Mouse (Mus musculus) kidney, embryonic 14.5 days (tissue): ENCODE results near the gene Camta1. TPM values are rescaled to one million over a fixed set of nuclear protein-coding genes. Genes with fewer than 3 reads are reported as not detected.
A peak's percentile ranks its signal among the peaks of the same experiment; 100 is the strongest.

Experiments
- ATAC-seq: fragments of 200-750 bp; cut with Nextera tagmentation; 2 replicates; pipeline ENCODE4 v1.8.0; 2017; ENCODE audit warnings: moderate number of reproducible peaks, mild to moderate bottlenecking, moderate TSS enrichment, moderate library complexity; ENCODE audit not compliant: low FRiP score, low TSS enrichment
- H3K27ac ChIP-seq: fragments of 300-500 bp; sonication (generic); 2 replicates; pipeline ENCODE4 v1.5.1; 2014; ENCODE audit warnings: low read depth, mild to moderate bottlenecking, low read length, moderate library complexity, mixed read lengths
- H3K27me3 ChIP-seq: fragments of 300-500 bp; sonication (generic); 2 replicates; pipeline ENCODE4 v1.6.1; 2014; ENCODE audit warnings: mild to moderate bottlenecking, low read length; ENCODE audit not compliant: control insufficient read depth, insufficient read depth
- H3K36me3 ChIP-seq: fragments of 300-500 bp; sonication (generic); 2 replicates; pipeline ENCODE4 v1.6.1; 2014; ENCODE audit warnings: low read length, mixed read lengths; ENCODE audit not compliant: control insufficient read depth, insufficient read depth
- H3K4me1 ChIP-seq: fragments of 300-500 bp; sonication (generic); 2 replicates; pipeline ENCODE4 v1.6.1; 2014; ENCODE audit warnings: low read length, mixed read lengths; ENCODE audit not compliant: control insufficient read depth, insufficient read depth
- H3K4me2 ChIP-seq: fragments of 300-500 bp; sonication (generic); replicated peaks from 2 replicates; pipeline ENCODE4 v1.6.1; 2014; ENCODE audit warnings: low read depth, mild to moderate bottlenecking, low read length
- H3K4me3 ChIP-seq: fragments of 300-500 bp; sonication (generic); 2 replicates; pipeline ENCODE4 v1.5.1; 2014; ENCODE audit warnings: mild to moderate bottlenecking, low read length
- H3K9ac ChIP-seq: fragments of 300-500 bp; sonication (generic); 2 replicates; pipeline ENCODE4 v1.6.1; 2014; ENCODE audit warnings: low read depth, mild to moderate bottlenecking, low read length, moderate library complexity
- H3K9me3 ChIP-seq: fragments of 300-500 bp; sonication (generic); 2 replicates; pipeline ENCODE4 v1.6.1; 2016; ENCODE audit warnings: low read length; ENCODE audit not compliant: control insufficient read depth
- WGBS: fragments of 180-500 bp; shearing (Covaris S2); extraction: QIAGEN DNeasy Blood & Tissue Kit; methylation state at CpG from one replicate; pipeline ENCODE4 v1.1.7; 2014; 5-methylcytosine and 5-hydroxymethylcytosine counted together
- polyA plus RNA-seq: library from polyadenylated mRNA; unstranded; fragments of >200 nt; fragmentation: Nextera tagmentation; extraction: Ambion mirVana; gene quantifications from 2 replicates; pipeline ENCODE4 v1.2.1, GENCODE M21; 2014

Camta1 gene
- polyA plus RNA-seq, 1 experiment from 2014 or later, result 107 TPM

DNA sequence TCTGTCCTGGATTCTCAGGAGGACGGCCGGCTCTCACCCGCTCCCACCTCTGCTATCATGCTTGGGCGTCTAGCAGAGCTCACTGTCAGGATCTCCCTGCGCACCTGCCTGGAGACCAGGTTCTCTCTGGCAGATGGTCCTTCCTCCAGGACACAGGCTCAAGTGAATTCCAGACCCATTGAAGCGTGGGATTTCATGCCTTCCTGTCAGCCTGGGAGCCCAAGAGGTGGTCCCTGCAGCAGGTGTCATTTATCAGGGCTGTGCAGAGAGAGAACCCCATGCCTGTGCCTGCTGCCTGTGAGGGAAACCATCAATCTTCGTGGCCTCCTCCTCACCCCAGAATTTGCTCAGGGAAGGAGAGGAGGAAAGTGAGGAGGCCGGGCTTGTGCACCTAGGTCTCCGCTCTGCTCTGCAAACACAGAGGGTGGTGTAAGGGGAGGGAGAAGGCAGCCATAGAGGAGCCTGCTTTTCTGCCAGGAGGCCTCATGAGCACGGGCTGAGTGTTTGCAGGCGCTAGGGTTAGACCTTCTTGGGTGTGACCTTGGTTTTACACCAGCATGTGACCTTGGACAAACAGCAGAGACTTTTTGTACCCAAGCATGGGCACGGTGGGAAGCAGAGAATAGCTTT lies 551.5 kb downstream of the Camta1 start:
- 11% methylated on average over 12 of the region's 12 CpGs for WGBS
- H3K4me1 ChIP-seq, result peaks cover 24% of the 10 kb centered on the region
- H3K27me3 ChIP-seq, result no peaks in the 10 kb centered on the region
- peak; percentile 89 for ATAC-seq
- H3K9ac ChIP-seq, result no peak overlapping the region
- peak overlapping the region; percentile 76 for H3K27ac ChIP-seq
- H3K9me3 ChIP-seq, result no peaks in the 10 kb centered on the region
- no peak overlapping the region for H3K4me2 ChIP-seq
- no peaks in the 10 kb centered on the region for H3K36me3 ChIP-seq
- no peak overlapping the region for H3K4me3 ChIP-seq

DNA sequence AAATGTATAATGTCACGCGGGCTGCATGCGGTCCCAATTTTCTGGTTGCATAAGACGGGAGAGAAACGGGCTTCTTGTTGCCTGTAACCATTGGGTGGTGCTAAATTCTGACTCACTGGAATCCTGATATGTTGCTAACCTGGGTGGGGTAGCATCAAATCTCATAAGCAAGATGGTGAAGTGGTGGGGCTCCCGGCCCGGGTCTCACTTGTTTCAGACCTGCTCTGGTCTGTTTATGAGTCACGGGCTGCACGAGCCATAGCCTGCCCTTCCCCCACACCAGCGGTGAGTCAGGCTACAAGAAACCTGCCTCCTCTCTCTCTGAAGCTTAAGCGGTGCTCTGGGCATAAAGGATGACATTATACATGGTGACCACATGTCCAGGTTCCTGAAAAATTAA lies 554.8 kb downstream of the Camta1 start:
- H3K9ac ChIP-seq, result no peak overlapping the region
- ATAC-seq, result no peak
- peaks cover 30% of the 10 kb centered on the region for H3K4me1 ChIP-seq
- WGBS, result 80% methylated on average over 11 of the region's 11 CpGs
- H3K27me3 ChIP-seq, result no peaks in the 10 kb centered on the region
- H3K4me2 ChIP-seq, result no peak overlapping the region
- no peaks in the 10 kb centered on the region for H3K36me3 ChIP-seq
- H3K4me3 ChIP-seq, result no peak overlapping the region
- no peak overlapping the region for H3K27ac ChIP-seq
- H3K9me3 ChIP-seq, result no peaks in the 10 kb centered on the region

- Histone ChIP-seq H3K4me1 (peaks cover 27% of the 10 kb centered on the region), H3K36me3 (no peaks in the 10 kb centered on the region), H3K27me3 (no peaks in the 10 kb centered on the region), H3K9me3 (no peaks in the 10 kb centered on the region), H3K27ac (no peak overlapping the region), H3K9ac (no peak overlapping the region), H3K4me3 (no peak overlapping the region), H3K4me2 (no peak overlapping the region)
- ATAC-seq, result no peak
- 52% methylated on average over 11 of the region's 11 CpGs for WGBS
These were observed 555.3 kb downstream of the Camta1 start for GRCm38 (mm10) chr4:151306311-151306765.

GRCm38 (mm10) chr4:151305761-151306160 lies 555.9 kb downstream of the Camta1 start:
- no peak overlapping the region for H3K4me2 ChIP-seq
- ATAC-seq, result no peak
- H3K27me3 ChIP-seq, result no peaks in the 10 kb centered on the region
- no peak overlapping the region for H3K4me3 ChIP-seq
- no peak overlapping the region for H3K9ac ChIP-seq
- no peaks in the 10 kb centered on the region for H3K9me3 ChIP-seq
- no peaks in the 10 kb centered on the region for H3K36me3 ChIP-seq
- H3K4me1 ChIP-seq, result peaks cover 27% of the 10 kb centered on the region
- no peak overlapping the region for H3K27ac ChIP-seq
- 91% methylated on average over 6 of the region's 6 CpGs for WGBS

- no peak for ATAC-seq
- Histone ChIP-seq H3K4me2 (no peak overlapping the region), H3K9ac (no peak overlapping the region), H3K4me3 (no peak overlapping the region), H3K4me1 (peaks cover 21% of the 10 kb centered on the region), H3K36me3 (no peaks in the 10 kb centered on the region), H3K27ac (no peak overlapping the region), H3K9me3 (no peaks in the 10 kb centered on the region), H3K27me3 (no peaks in the 10 kb centered on the region)
- 85% methylated on average over 3 of the region's 3 CpGs for WGBS
These were observed 557.7 kb downstream of the Camta1 start for GRCm38 (mm10) chr4:151303931-151304330.

DNA sequence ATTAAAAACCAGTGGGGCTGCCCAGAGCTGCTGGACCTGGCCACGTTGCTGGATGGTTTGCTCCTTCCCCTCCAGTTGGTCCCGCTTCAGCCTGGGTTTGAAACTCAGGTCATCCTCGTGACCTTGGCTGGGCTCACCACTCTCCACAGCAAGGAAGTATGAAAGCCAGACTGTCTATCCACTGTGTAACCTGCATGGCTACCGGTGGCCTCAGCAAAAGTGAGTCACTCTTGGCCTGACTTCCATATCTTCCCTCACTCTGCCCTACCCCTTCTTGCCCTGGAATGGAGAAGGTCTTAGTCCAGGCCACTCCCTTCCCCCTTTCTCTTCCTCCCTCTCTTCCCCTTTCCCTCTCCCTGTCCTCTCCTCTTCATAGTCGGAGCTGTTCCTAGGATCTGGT lies 558.2 kb downstream of the Camta1 start:
- Histone ChIP-seq H3K4me2 (no peak overlapping the region), H3K9me3 (no peaks in the 10 kb centered on the region), H3K27me3 (no peaks in the 10 kb centered on the region), H3K36me3 (no peaks in the 10 kb centered on the region), H3K27ac (peak overlapping the region; percentile 24; the same call in 1 of the 2 replicates), H3K4me1 (peaks cover 21% of the 10 kb centered on the region), H3K9ac (no peak overlapping the region), H3K4me3 (no peak overlapping the region)
- no peak for ATAC-seq
- 73% methylated on average over 5 of the region's 5 CpGs for WGBS

GRCm38 (mm10) chr4:151302195-151303126 lies 559.2 kb downstream of the Camta1 start:
- Histone ChIP-seq H3K4me1 (peaks cover 17% of the 10 kb centered on the region), H3K9me3 (no peaks in the 10 kb centered on the region), H3K4me3 (no peak overlapping the region), H3K27ac (peak overlapping the region; percentile 24; the same call in 1 of the 2 replicates), H3K27me3 (no peaks in the 10 kb centered on the region), H3K4me2 (no peak overlapping the region), H3K36me3 (no peaks in the 10 kb centered on the region), H3K9ac (no peak overlapping the region)
- WGBS, result 19% methylated on average over 11 of the region's 11 CpGs
- peak; percentile 70 for ATAC-seq

DNA sequence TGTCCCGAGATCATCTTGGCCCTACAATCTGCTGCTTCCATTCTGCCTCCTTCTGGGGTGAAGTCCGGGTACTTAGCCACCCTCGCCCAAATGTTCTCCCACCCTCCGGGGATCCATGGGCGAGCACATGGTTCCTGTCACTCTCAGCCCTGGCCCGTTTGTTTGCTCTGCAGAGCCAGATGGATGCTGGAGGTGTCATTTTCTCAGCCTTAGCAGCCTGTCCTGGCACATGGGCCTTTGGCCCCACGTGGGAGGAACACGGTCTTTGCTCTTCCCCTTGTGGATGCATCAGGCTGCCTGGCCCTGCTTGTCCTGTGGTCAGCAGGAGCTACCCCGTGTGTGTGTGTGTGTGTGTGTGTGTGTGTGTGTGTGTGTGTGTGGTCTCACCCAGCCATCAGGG lies 560.3 kb downstream of the Camta1 start:
- ATAC-seq, result no peak
- 9% methylated on average over 9 of the region's 9 CpGs for WGBS

DNA sequence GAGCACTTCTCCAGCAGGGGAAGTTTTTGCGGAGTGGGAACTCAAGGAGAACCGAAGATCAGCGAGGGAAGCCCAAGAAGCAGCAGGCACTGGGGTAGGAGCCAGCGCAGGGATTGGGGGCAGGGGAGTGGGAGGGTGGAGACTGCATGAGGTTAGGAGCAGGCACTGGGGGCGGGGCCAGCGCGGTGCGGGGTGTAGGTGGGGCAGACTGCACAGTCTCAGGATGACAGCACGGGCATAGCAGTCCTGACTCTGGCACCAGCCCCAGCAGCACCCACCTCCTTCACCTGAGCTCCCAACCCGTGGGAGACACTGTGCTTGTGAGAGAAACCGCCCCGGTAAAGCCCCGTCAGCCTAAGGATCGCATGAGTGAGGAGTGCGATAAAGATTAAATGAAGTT lies 561.0 kb downstream of the Camta1 start:
- peak; percentile 46; the same call in 1 of the 2 replicates for ATAC-seq
- H3K4me1 ChIP-seq, result peaks cover 17% of the 10 kb centered on the region

More for the DNA sequence above, 560.3 kb downstream of the Camta1 start:
- no peaks in the 10 kb centered on the region for H3K27me3 ChIP-seq
- H3K4me2 ChIP-seq, result no peak overlapping the region
- H3K9me3 ChIP-seq, result no peaks in the 10 kb centered on the region
- no peak overlapping the region for H3K4me3 ChIP-seq
- no peak overlapping the region for H3K9ac ChIP-seq
- H3K4me1 ChIP-seq, result peaks cover 17% of the 10 kb centered on the region
- no peak overlapping the region for H3K27ac ChIP-seq
- no peaks in the 10 kb centered on the region for H3K36me3 ChIP-seq

More for the DNA sequence above, 561.0 kb downstream of the Camta1 start:
- H3K36me3 ChIP-seq, result no peaks in the 10 kb centered on the region
- H3K27me3 ChIP-seq, result no peaks in the 10 kb centered on the region
- no peak overlapping the region for H3K9ac ChIP-seq
- no peaks in the 10 kb centered on the region for H3K9me3 ChIP-seq
- H3K27ac ChIP-seq, result no peak overlapping the region
- no peak overlapping the region for H3K4me3 ChIP-seq
- WGBS, result 12% methylated on average over 15 of the region's 15 CpGs
- 0 out of 2 replicates have a peak overlapping the region, but pooled peaks have one; percentile 12 for H3K4me2 ChIP-seq
